Mouse (Mus musculus) midbrain, embryonic 14.5 days (tissue): ENCODE results near the gene Natd1. TPM values are rescaled to one million over a fixed set of nuclear protein-coding genes. Genes with fewer than 3 reads are reported as not detected.
"Not testable (repeated sequence)": the region's sequence is repeated elsewhere in the genome, so short reads cannot be mapped to it uniquely, and the experiment has no call there.

ENCODE experiments used
- ATAC-seq: fragments of 200-750 bp; cut with Nextera tagmentation; 2 replicates; pipeline ENCODE4 v1.8.0; 2017; ENCODE audit warnings: moderate number of reproducible peaks, moderate library complexity; ENCODE audit not compliant: low FRiP score, low TSS enrichment
- DNase-seq: peaks from one replicate; pipeline ENCODE4 v3.0.0-alpha.2; 2015
- H3K27ac ChIP-seq: fragments of 300-500 bp; sonication (generic); replicated peaks from 2 replicates; pipeline ENCODE4 v1.5.1; 2014; ENCODE audit warnings: mild to moderate bottlenecking, low read depth, low read length, moderate library complexity
- H3K27me3 ChIP-seq: fragments of 300-500 bp; sonication (generic); 2 replicates; pipeline ENCODE4 v1.6.1; 2014; ENCODE audit warnings: low read length, control low read depth, mixed read lengths; ENCODE audit not compliant: control insufficient read depth, insufficient read depth
- H3K36me3 ChIP-seq: fragments of 300-500 bp; sonication (generic); 2 replicates; pipeline ENCODE4 v1.6.1; 2014; ENCODE audit warnings: low read length, control low read depth; ENCODE audit not compliant: control insufficient read depth, insufficient read depth
- H3K4me1 ChIP-seq: fragments of 300-500 bp; sonication (generic); 2 replicates; pipeline ENCODE4 v1.6.1; 2014; ENCODE audit warnings: mild to moderate bottlenecking, antibody characterized with exemption, low read length, control low read depth; ENCODE audit not compliant: control insufficient read depth, insufficient read depth
- H3K4me2 ChIP-seq: fragments of 300-500 bp; sonication (generic); 2 replicates; pipeline ENCODE4 v1.6.1; 2014; ENCODE audit warnings: mild to moderate bottlenecking, low read length, moderate library complexity
- H3K4me3 ChIP-seq: fragments of 300-500 bp; sonication (generic); replicated peaks from 2 replicates; pipeline ENCODE4 v1.5.1; 2014; ENCODE audit warnings: low read depth, low read length
- H3K9ac ChIP-seq: fragments of 300-500 bp; sonication (generic); replicated peaks from 2 replicates; pipeline ENCODE4 v1.6.1; 2014; ENCODE audit warnings: mild to moderate bottlenecking, low read length, moderate library complexity
- H3K9me3 ChIP-seq: fragments of 300-500 bp; sonication (generic); 2 replicates; pipeline ENCODE4 v1.6.1; 2016; ENCODE audit warnings: low read length, control low read depth, mixed read lengths; ENCODE audit not compliant: control insufficient read depth
- WGBS: fragments of 180-500 bp; shearing (Covaris S2); extraction: QIAGEN DNeasy Blood & Tissue Kit; methylation state at CpG from one replicate; pipeline ENCODE4 v1.1.7; 2014; 5-methylcytosine and 5-hydroxymethylcytosine counted together
- polyA plus RNA-seq: library from polyadenylated mRNA; unstranded; fragments of >200 nt; fragmentation: Nextera tagmentation; extraction: Ambion mirVana; gene quantifications from 2 replicates; pipeline ENCODE4 v1.2.1, GENCODE M21; 2014

Gene Natd1
- polyA plus RNA-seq, 1 experiment from 2014 or later: 42.2 TPM

GRCm38 (mm10) chr11:60890286-60890685, 24.3 kb downstream of the Natd1 start:
- no peak for ATAC-seq

GRCm38 (mm10) chr11:60889861-60890260, 24.7 kb downstream of the Natd1 start:
- Histone ChIP-seq H3K27me3 (no peaks in the 10 kb centered on the region), H3K4me3 (no peak overlapping the region), H3K27ac (no peak overlapping the region), H3K4me1 (no peaks in the 10 kb centered on the region), H3K9ac (no peak overlapping the region), H3K4me2 (no peak overlapping the region), H3K36me3 (no peaks in the 10 kb centered on the region), H3K9me3 (no peaks in the 10 kb centered on the region)
- 70% methylated on average over 2 of the region's 2 CpGs for WGBS
- no peak for DNase-seq
- ATAC-seq: no peak

More at GRCm38 (mm10) chr11:60890286-60890685, 24.3 kb downstream of the Natd1 start:
- Histone ChIP-seq H3K4me1 (no peaks in the 10 kb centered on the region), H3K27ac (no peak overlapping the region), H3K9ac (no peak overlapping the region), H3K4me2 (no peak overlapping the region), H3K27me3 (no peaks in the 10 kb centered on the region), H3K9me3 (no peaks in the 10 kb centered on the region), H3K4me3 (no peak overlapping the region), H3K36me3 (no peaks in the 10 kb centered on the region)
- DNase-seq: no peak
- 78% methylated on average over 6 of the region's 6 CpGs for WGBS

- WGBS: 83% methylated on average over 2 of the region's 3 CpGs
- H3K27me3 ChIP-seq: not testable (repeated sequence)
Observed at GRCm38 (mm10) chr11:60886986-60887385, 27.6 kb downstream of the Natd1 start.

GRCm38 (mm10) chr11:60882386-60882785, 32.2 kb downstream of the Natd1 start:
- no peaks in the 10 kb centered on the region for H3K36me3 ChIP-seq
- H3K9me3 ChIP-seq: no peaks in the 10 kb centered on the region
- H3K4me1 ChIP-seq: peaks cover 4% of the 10 kb centered on the region
- no peak overlapping the region for H3K9ac ChIP-seq
- no peak overlapping the region for H3K4me2 ChIP-seq
- ATAC-seq (no peak), DNase-seq (no peak)
- H3K27ac ChIP-seq: no peak overlapping the region
- no peaks in the 10 kb centered on the region for H3K27me3 ChIP-seq
- WGBS: 86% methylated on average over 3 of the region's 3 CpGs
- H3K4me3 ChIP-seq: no peak overlapping the region

More at GRCm38 (mm10) chr11:60886986-60887385, 27.6 kb downstream of the Natd1 start:
- not testable (repeated sequence) for H3K4me1 ChIP-seq, H3K4me2 ChIP-seq, H3K27ac ChIP-seq, ATAC-seq, H3K36me3 ChIP-seq, DNase-seq, H3K9me3 ChIP-seq, H3K4me3 ChIP-seq, H3K9ac ChIP-seq

- Histone ChIP-seq H3K27ac (no peak overlapping the region), H3K27me3 (no peaks in the 10 kb centered on the region), H3K9ac (no peak overlapping the region), H3K36me3 (no peaks in the 10 kb centered on the region), H3K4me3 (no peak overlapping the region), H3K4me2 (no peak overlapping the region), H3K4me1 (peaks cover 17% of the 10 kb centered on the region), H3K9me3 (no peaks in the 10 kb centered on the region)
- DNase-seq: no peak
- no peak for ATAC-seq
- 85% methylated on average over 4 of the region's 4 CpGs for WGBS
Observed at GRCm38 (mm10) chr11:60880559-60880958, 34.0 kb downstream of the Natd1 start.

GRCm38 (mm10) chr11:60879423-60879822, 35.1 kb downstream of the Natd1 start:
- Histone ChIP-seq H3K9me3 (no peaks in the 10 kb centered on the region), H3K4me2 (peak overlapping the region; percentile 62), H3K27ac (peak overlapping the region; percentile 87), H3K4me1 (peaks cover 17% of the 10 kb centered on the region), H3K36me3 (no peaks in the 10 kb centered on the region), H3K27me3 (no peaks in the 10 kb centered on the region), H3K4me3 (peak overlapping the region; percentile 92), H3K9ac (peak overlapping the region; percentile 88)
- WGBS: 1% methylated on average over 11 of the region's 11 CpGs
- DNase-seq (peak; percentile 80), ATAC-seq (no peak)

GRCm38 (mm10) chr11:60878675-60879294, 35.8 kb downstream of the Natd1 start, which contains the start of gene Tmem11:
Tmem11 (minus strand) TSS chr11:60879272.
- Histone ChIP-seq H3K4me2 (peak within 1 kb of the TSS; percentile 62), H3K4me3 (peak within 1 kb of the TSS; percentile 92), H3K9me3 (no peaks in the 10 kb centered on the region), H3K4me1 (peaks cover 17% of the 10 kb centered on the region), H3K9ac (peak within 1 kb of the TSS; percentile 88), H3K36me3 (no peaks in the 10 kb centered on the region), H3K27me3 (no peaks in the 10 kb centered on the region), H3K27ac (peak within 1 kb of the TSS; percentile 87)
- under 1% methylated on average over 62 of the region's 62 CpGs for WGBS
- DNase-seq (peak; percentile 98), ATAC-seq (peak; percentile 99)

- H3K27ac ChIP-seq: peak overlapping the region; percentile 87
- no peaks in the 10 kb centered on the region for H3K36me3 ChIP-seq
- DNase-seq (peak; percentile 65), ATAC-seq (peak; percentile 72)
- no peaks in the 10 kb centered on the region for H3K9me3 ChIP-seq
- H3K27me3 ChIP-seq: no peaks in the 10 kb centered on the region
- peak overlapping the region; percentile 92 for H3K4me3 ChIP-seq
- H3K4me2 ChIP-seq: peak overlapping the region; percentile 62
- H3K4me1 ChIP-seq: peaks cover 17% of the 10 kb centered on the region
- H3K9ac ChIP-seq: peak overlapping the region; percentile 88
- under 1% methylated on average over 46 of the region's 52 CpGs for WGBS
Observed at GRCm38 (mm10) chr11:60878056-60878612, 36.4 kb downstream of the Natd1 start.

GRCm38 (mm10) chr11:60873101-60873500, 41.4 kb downstream of the Natd1 start:
- Histone ChIP-seq H3K27me3 (no peaks in the 10 kb centered on the region), H3K4me3 (no peak overlapping the region), H3K4me2 (no peak overlapping the region), H3K9ac (no peak overlapping the region), H3K27ac (no peak overlapping the region), H3K9me3 (no peaks in the 10 kb centered on the region), H3K4me1 (peaks cover 17% of the 10 kb centered on the region), H3K36me3 (no peaks in the 10 kb centered on the region)
- DNase-seq (no peak), ATAC-seq (no peak)
- 90% methylated on average over 6 of the region's 6 CpGs for WGBS
